Mouse (Mus musculus) forebrain, embryonic 11.5 days (tissue): ENCODE measurements around the gene Fgf9. TPM values are rescaled to one million over a fixed set of nuclear protein-coding genes. Genes with fewer than 3 reads are reported as not detected.

Experiments
- ATAC-seq: fragments of 200-750 bp; cut with Nextera tagmentation; replicated peaks from 2 replicates; pipeline ENCODE4 v1.8.0; 2017; ENCODE audit warnings: moderate TSS enrichment; ENCODE audit not compliant: low FRiP score
- DNase-seq: peaks from one replicate; pipeline ENCODE4 v3.0.0-alpha.2; 2017; ENCODE audit warnings: low spot score
- H3K27ac ChIP-seq: fragments of 300-500 bp; sonication (generic); 2 replicates; pipeline ENCODE4 v1.5.1; 2014; ENCODE audit warnings: low read depth, low read length
- H3K27me3 ChIP-seq: fragments of 300-500 bp; sonication (generic); 2 replicates; pipeline ENCODE4 v1.6.1; 2014; ENCODE audit warnings: mild to moderate bottlenecking, low read length, mixed read lengths; ENCODE audit not compliant: control insufficient read depth, insufficient read depth
- H3K36me3 ChIP-seq: fragments of 300-500 bp; sonication (generic); 2 replicates; pipeline ENCODE4 v1.6.1; 2014; ENCODE audit warnings: mild to moderate bottlenecking, low read length, moderate library complexity, mixed read lengths; ENCODE audit not compliant: control insufficient read depth, insufficient read depth
- H3K4me1 ChIP-seq: fragments of 300-500 bp; sonication (generic); replicated peaks from 2 replicates; pipeline ENCODE4 v1.6.1; 2014; ENCODE audit warnings: low read length, mixed read lengths; ENCODE audit not compliant: control insufficient read depth, insufficient read depth
- H3K4me2 ChIP-seq: fragments of 300-500 bp; sonication (generic); 2 replicates; pipeline ENCODE4 v1.6.1; 2014; ENCODE audit warnings: low read depth, mild to moderate bottlenecking, low read length, moderate library complexity, mixed read lengths; ENCODE audit not compliant: severe bottlenecking
- H3K4me3 ChIP-seq: fragments of 300-500 bp; sonication (generic); 2 replicates; pipeline ENCODE4 v1.5.1; 2014; ENCODE audit warnings: low read depth, low read length
- H3K9ac ChIP-seq: fragments of 300-500 bp; sonication (generic); 2 replicates; pipeline ENCODE4 v1.6.1; 2014; ENCODE audit warnings: low read length
- H3K9me3 ChIP-seq: fragments of 300-500 bp; sonication (generic); 2 replicates; pipeline ENCODE4 v1.6.1; 2016; ENCODE audit warnings: low read length, mixed read lengths; ENCODE audit not compliant: control insufficient read depth
- WGBS: fragments of 180-500 bp; shearing (Covaris S2); extraction: QIAGEN DNeasy Blood & Tissue Kit; methylation state at CpG from one replicate; pipeline ENCODE4 v1.1.7; 2014; 5-methylcytosine and 5-hydroxymethylcytosine counted together
- polyA plus RNA-seq: library from polyadenylated mRNA; unstranded; fragments of >200 nt; fragmentation: Nextera tagmentation; extraction: Ambion mirVana; gene quantifications from 2 replicates; pipeline ENCODE4 v1.2.1, GENCODE M21; 2014

Gene Fgf9
- polyA plus RNA-seq, 1 experiment from 2014 or later: 2.2 TPM

- peaks cover 64% of the 10 kb centered on the region for H3K27me3 ChIP-seq
- peak overlapping the region; percentile 49 for H3K4me3 ChIP-seq
- no peaks in the 10 kb centered on the region for H3K9me3 ChIP-seq
- H3K27ac ChIP-seq: no peak overlapping the region
- DNase-seq (no peak), ATAC-seq (no peak)
- WGBS: 5% methylated on average over 14 of the region's 14 CpGs
- peak overlapping the region; percentile 32; the same call in 1 of the 2 replicates for H3K9ac ChIP-seq
- H3K4me1 ChIP-seq: peaks cover 11% of the 10 kb centered on the region
- no peaks in the 10 kb centered on the region for H3K36me3 ChIP-seq
- H3K4me2 ChIP-seq: peak overlapping the region; percentile 93
Measured at GRCm38 (mm10) chr14:58076726-58077255, 6.4 kb downstream of the Fgf9 start.

GRCm38 (mm10) chr14:58079471-58079870 lies 9.1 kb downstream of the Fgf9 start:
- Histone ChIP-seq H3K27me3 (peaks cover 43% of the 10 kb centered on the region), H3K4me1 (peaks cover 5% of the 10 kb centered on the region; the same call in 1 of the 2 replicates), H3K4me2 (no peak overlapping the region), H3K27ac (no peak overlapping the region), H3K36me3 (no peaks in the 10 kb centered on the region), H3K9ac (no peak overlapping the region), H3K9me3 (no peaks in the 10 kb centered on the region), H3K4me3 (no peak overlapping the region)
- WGBS: 73% methylated on average over 2 of the region's 2 CpGs
- ATAC-seq (no peak), DNase-seq (no peak)

DNA sequence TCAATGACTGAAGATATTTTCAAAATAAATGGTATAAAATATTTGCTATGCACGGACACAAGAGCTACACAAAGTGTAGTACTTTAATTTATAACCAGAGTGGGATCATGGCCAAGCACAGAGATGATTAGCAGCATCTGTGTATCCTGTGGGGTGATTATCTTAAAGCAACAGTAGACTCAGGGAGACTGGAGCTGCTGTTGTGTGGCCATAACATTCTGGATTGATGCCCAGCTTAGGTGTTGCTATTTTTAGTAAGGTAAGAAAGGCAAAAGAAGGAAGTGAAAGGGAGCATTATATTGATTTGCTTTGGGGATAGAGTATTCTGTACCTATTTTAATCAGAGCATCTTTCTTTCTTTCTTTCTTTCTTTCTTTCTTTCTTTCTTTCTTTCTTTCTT lies 11.6 kb downstream of the Fgf9 start:
- 74% methylated on average over 1 of the region's 1 CpGs for WGBS
- Histone ChIP-seq H3K4me2 (no peak overlapping the region), H3K27me3 (peaks cover 19% of the 10 kb centered on the region), H3K9me3 (no peaks in the 10 kb centered on the region), H3K4me1 (no peaks in the 10 kb centered on the region), H3K4me3 (no peak overlapping the region), H3K27ac (no peak overlapping the region), H3K36me3 (no peaks in the 10 kb centered on the region), H3K9ac (no peak overlapping the region)
- ATAC-seq (no peak), DNase-seq (no peak)

DNA sequence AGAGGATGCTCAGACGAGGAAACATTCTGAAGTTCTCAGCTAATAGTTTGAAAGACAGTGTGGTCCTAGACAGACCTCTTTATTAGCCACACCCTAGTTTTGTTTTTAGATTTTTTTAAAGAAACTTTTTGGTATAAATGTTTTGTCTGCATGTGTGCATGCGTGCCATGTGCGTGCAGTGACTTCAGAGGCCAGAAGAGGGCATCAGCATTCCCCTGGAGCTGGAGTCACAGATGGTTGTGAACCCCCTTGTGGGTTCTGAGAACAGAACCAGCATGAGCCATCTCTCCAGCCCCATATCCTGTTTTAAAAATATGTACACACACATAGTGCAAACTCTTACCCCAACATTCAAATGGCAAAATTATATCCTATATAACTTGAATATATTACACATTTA lies 13.9 kb downstream of the Fgf9 start:
- no peak overlapping the region for H3K4me2 ChIP-seq
- no peak overlapping the region for H3K27ac ChIP-seq
- no peak overlapping the region for H3K4me3 ChIP-seq
- no peaks in the 10 kb centered on the region for H3K9me3 ChIP-seq
- 92% methylated on average over 3 of the region's 3 CpGs for WGBS
- ATAC-seq (no peak), DNase-seq (no peak)
- H3K9ac ChIP-seq: no peak overlapping the region
- no peaks in the 10 kb centered on the region; the same call in 1 of the 2 replicates for H3K27me3 ChIP-seq
- H3K4me1 ChIP-seq: no peaks in the 10 kb centered on the region
- H3K36me3 ChIP-seq: no peaks in the 10 kb centered on the region

DNA sequence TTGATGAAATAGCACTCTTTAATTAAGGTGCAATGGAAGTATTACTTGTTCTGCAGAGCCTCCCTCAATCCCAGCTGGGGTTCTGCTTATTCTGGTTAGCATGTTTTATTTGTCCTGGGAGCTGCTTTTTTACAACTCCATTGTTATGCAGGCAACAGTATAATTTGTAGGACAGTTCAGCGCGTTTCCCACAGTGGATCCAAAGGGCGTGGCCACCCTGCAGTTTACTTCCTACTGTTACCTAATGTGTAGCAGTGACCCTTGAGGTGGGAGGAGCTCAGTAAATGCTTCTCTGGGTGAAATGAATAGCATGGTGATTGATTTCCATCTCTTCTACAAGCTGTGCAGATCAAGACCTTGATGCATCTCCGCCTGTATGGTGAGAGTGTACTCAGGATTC lies 17.0 kb downstream of the Fgf9 start:
- H3K27ac ChIP-seq: no peak overlapping the region
- H3K9me3 ChIP-seq: no peaks in the 10 kb centered on the region
- H3K4me3 ChIP-seq: no peak overlapping the region
- no peak overlapping the region for H3K4me2 ChIP-seq
- no peaks in the 10 kb centered on the region for H3K36me3 ChIP-seq
- WGBS: 41% methylated on average over 4 of the region's 4 CpGs
- no peaks in the 10 kb centered on the region for H3K4me1 ChIP-seq
- H3K27me3 ChIP-seq: no peaks in the 10 kb centered on the region
- no peak overlapping the region for H3K9ac ChIP-seq
- DNase-seq (no peak), ATAC-seq (no peak)

DNA sequence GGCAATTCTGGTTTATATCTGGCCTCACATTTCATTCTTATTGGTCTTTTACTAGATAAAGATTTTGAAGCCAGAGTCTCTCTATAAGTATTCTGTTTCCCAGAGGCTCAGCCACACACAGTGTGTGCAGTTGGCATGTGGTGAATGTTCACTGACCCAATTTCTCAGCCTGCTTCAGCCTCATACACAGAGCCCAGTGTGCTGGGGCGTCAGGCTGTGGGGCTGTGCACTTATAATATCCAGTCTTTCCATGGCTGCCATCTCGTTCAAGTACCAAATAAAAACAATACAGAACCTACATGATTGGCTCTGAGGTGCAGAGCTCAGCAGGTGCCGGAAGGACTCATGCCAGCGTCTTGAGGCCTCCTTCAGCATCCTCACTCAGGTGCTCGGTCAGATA lies 19.1 kb downstream of the Fgf9 start:
- Histone ChIP-seq H3K4me3 (no peak overlapping the region), H3K9me3 (no peaks in the 10 kb centered on the region), H3K9ac (no peak overlapping the region), H3K4me2 (no peak overlapping the region), H3K36me3 (no peaks in the 10 kb centered on the region), H3K27me3 (no peaks in the 10 kb centered on the region), H3K4me1 (no peaks in the 10 kb centered on the region), H3K27ac (no peak overlapping the region)
- no peak for ATAC-seq
- DNase-seq: no peak
- 85% methylated on average over 5 of the region's 5 CpGs for WGBS

DNA sequence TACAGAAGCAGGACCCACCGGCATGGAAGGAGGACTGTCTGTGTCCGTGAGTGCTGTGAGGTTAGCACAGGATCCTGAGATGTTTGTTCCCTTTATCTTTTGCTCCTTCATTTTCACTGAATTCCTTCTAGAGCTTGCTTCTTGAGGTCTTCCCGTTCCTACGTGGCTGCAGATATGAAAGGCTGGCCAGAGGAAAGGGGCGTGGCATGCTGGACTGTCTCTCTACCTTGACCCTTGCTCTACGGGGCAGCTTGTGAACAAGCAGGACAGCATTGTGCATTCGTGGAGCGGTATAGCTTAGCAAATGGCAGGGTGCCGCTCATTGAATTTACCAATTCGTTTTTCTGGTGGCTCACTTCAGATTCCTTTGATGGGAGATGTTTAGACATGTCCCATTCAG lies 21.0 kb downstream of the Fgf9 start:
- H3K4me1 ChIP-seq: no peaks in the 10 kb centered on the region
- DNase-seq (no peak), ATAC-seq (no peak)
- no peak overlapping the region for H3K4me3 ChIP-seq
- no peaks in the 10 kb centered on the region for H3K9me3 ChIP-seq
- no peaks in the 10 kb centered on the region for H3K27me3 ChIP-seq
- 78% methylated on average over 10 of the region's 10 CpGs for WGBS
- no peak overlapping the region for H3K4me2 ChIP-seq
- no peak overlapping the region for H3K9ac ChIP-seq
- no peaks in the 10 kb centered on the region for H3K36me3 ChIP-seq
- H3K27ac ChIP-seq: no peak overlapping the region

DNA sequence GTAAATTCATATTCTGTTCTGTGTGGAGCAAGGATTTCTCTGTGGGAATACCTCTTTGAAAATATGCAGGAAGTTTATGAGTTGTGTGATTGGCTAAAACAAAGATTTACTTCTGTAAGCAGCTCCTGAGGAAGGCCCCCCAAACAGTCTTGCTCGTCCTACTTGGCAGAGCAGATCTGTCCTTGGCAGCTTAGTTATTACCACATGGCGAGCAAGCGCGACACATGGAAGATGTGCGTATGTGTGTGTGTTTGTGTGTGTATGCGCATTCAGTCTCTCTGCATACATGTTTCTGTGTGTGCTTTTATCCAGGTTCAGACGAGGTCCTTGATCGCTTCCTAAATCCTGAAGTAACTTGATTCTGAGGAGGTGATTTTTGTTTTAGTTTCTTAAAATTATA lies 29.3 kb downstream of the Fgf9 start:
- Histone ChIP-seq H3K36me3 (no peaks in the 10 kb centered on the region), H3K9ac (no peak overlapping the region), H3K4me2 (no peak overlapping the region), H3K27ac (no peak overlapping the region), H3K4me3 (no peak overlapping the region), H3K4me1 (no peaks in the 10 kb centered on the region), H3K27me3 (no peaks in the 10 kb centered on the region), H3K9me3 (no peaks in the 10 kb centered on the region)
- ATAC-seq: no peak
- DNase-seq: no peak
- WGBS: 93% methylated on average over 8 of the region's 8 CpGs

DNA sequence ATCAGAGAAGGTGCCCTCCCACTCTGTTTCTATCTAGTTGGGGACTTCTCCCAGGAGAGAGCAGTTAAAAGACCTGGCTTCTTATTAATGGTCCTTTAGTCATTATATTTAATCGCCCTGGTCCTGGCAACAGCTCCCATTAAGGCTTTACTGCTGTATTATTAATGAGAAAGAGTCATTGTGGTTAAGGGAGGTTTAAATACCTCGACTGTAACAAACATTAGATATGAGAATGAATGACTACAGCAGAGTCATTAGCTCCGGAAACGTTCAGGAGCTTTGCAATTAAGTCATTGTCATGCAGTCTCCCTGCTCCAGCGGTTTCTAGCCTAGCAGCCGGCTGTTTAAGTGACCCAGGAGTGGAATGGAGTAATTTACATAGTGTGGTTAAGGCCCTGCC lies 31.0 kb downstream of the Fgf9 start:
- H3K9me3 ChIP-seq: no peaks in the 10 kb centered on the region
- no peak for ATAC-seq
- H3K27ac ChIP-seq: no peak overlapping the region
- 10% methylated on average over 6 of the region's 6 CpGs for WGBS
- no peaks in the 10 kb centered on the region for H3K27me3 ChIP-seq
- H3K4me1 ChIP-seq: no peaks in the 10 kb centered on the region
- no peak overlapping the region for H3K9ac ChIP-seq
- H3K4me2 ChIP-seq: no peak overlapping the region
- no peak overlapping the region for H3K4me3 ChIP-seq
- no peaks in the 10 kb centered on the region for H3K36me3 ChIP-seq
- DNase-seq: no peak
